Mouse (Mus musculus): ENCODE data around the gene Ap3b2.
A peak's percentile ranks its signal among the peaks of the same experiment; 100 is the strongest.

Gene Ap3b2

GRCm38 (mm10) chr7:81475221-81475620 lies 18.5 kb downstream of the Ap3b2 start:
- no peak for DNase-seq

- no peak for DNase-seq
Measured at GRCm38 (mm10) chr7:81464906-81465450, 28.7 kb downstream of the Ap3b2 start.

GRCm38 (mm10) chr7:81464116-81464515 lies 29.6 kb downstream of the Ap3b2 start:
- DNase-seq, result no peak

- no peak for DNase-seq
Measured at GRCm38 (mm10) chr7:81462815-81463214, 30.9 kb downstream of the Ap3b2 start.

GRCm38 (mm10) chr7:81455155-81455651 lies 38.5 kb downstream of the Ap3b2 start, which contains the start of gene Cpeb1:
Gene Cpeb1 (minus strand): TSS chr7:81455465.
- peak; percentile 73 to 74 for DNase-seq

GRCm38 (mm10) chr7:81454331-81455039 lies 39.2 kb downstream of the Ap3b2 start:
- DNase-seq, result peak; percentile 42 to 50

GRCm38 (mm10) chr7:81453443-81454274 lies 40.1 kb downstream of the Ap3b2 start:
- peak; percentile 22 to 34 for DNase-seq

GRCm38 (mm10) chr7:81452971-81453441 lies 40.7 kb downstream of the Ap3b2 start:
- peak; percentile 34 to 36 for DNase-seq
